Mouse (Mus musculus) midbrain, embryonic 14.5 days (tissue): ENCODE results near the gene Tnnt3. TPM values are rescaled to one million over a fixed set of nuclear protein-coding genes. Genes with fewer than 3 reads are reported as not detected.

Source experiments
- ATAC-seq: fragments of 200-750 bp; cut with Nextera tagmentation; 2 replicates; pipeline ENCODE4 v1.8.0; 2017; ENCODE audit warnings: moderate number of reproducible peaks, moderate library complexity; ENCODE audit not compliant: low FRiP score, low TSS enrichment
- DNase-seq: peaks from one replicate; pipeline ENCODE4 v3.0.0-alpha.2; 2015
- H3K27ac ChIP-seq: fragments of 300-500 bp; sonication (generic); replicated peaks from 2 replicates; pipeline ENCODE4 v1.5.1; 2014; ENCODE audit warnings: mild to moderate bottlenecking, low read depth, low read length, moderate library complexity
- H3K27me3 ChIP-seq: fragments of 300-500 bp; sonication (generic); 2 replicates; pipeline ENCODE4 v1.6.1; 2014; ENCODE audit warnings: low read length, control low read depth, mixed read lengths; ENCODE audit not compliant: control insufficient read depth, insufficient read depth
- H3K36me3 ChIP-seq: fragments of 300-500 bp; sonication (generic); 2 replicates; pipeline ENCODE4 v1.6.1; 2014; ENCODE audit warnings: low read length, control low read depth; ENCODE audit not compliant: control insufficient read depth, insufficient read depth
- H3K4me1 ChIP-seq: fragments of 300-500 bp; sonication (generic); 2 replicates; pipeline ENCODE4 v1.6.1; 2014; ENCODE audit warnings: mild to moderate bottlenecking, antibody characterized with exemption, low read length, control low read depth; ENCODE audit not compliant: control insufficient read depth, insufficient read depth
- H3K4me2 ChIP-seq: fragments of 300-500 bp; sonication (generic); 2 replicates; pipeline ENCODE4 v1.6.1; 2014; ENCODE audit warnings: mild to moderate bottlenecking, low read length, moderate library complexity
- H3K4me3 ChIP-seq: fragments of 300-500 bp; sonication (generic); replicated peaks from 2 replicates; pipeline ENCODE4 v1.5.1; 2014; ENCODE audit warnings: low read depth, low read length
- H3K9ac ChIP-seq: fragments of 300-500 bp; sonication (generic); replicated peaks from 2 replicates; pipeline ENCODE4 v1.6.1; 2014; ENCODE audit warnings: mild to moderate bottlenecking, low read length, moderate library complexity
- H3K9me3 ChIP-seq: fragments of 300-500 bp; sonication (generic); 2 replicates; pipeline ENCODE4 v1.6.1; 2016; ENCODE audit warnings: low read length, control low read depth, mixed read lengths; ENCODE audit not compliant: control insufficient read depth
- WGBS: fragments of 180-500 bp; shearing (Covaris S2); extraction: QIAGEN DNeasy Blood & Tissue Kit; methylation state at CpG from one replicate; pipeline ENCODE4 v1.1.7; 2014; 5-methylcytosine and 5-hydroxymethylcytosine counted together
- polyA plus RNA-seq: library from polyadenylated mRNA; unstranded; fragments of >200 nt; fragmentation: Nextera tagmentation; extraction: Ambion mirVana; gene quantifications from 2 replicates; pipeline ENCODE4 v1.2.1, GENCODE M21; 2014

Tnnt3 gene
- polyA plus RNA-seq, 1 experiment from 2014 or later = 1.1 TPM

DNA sequence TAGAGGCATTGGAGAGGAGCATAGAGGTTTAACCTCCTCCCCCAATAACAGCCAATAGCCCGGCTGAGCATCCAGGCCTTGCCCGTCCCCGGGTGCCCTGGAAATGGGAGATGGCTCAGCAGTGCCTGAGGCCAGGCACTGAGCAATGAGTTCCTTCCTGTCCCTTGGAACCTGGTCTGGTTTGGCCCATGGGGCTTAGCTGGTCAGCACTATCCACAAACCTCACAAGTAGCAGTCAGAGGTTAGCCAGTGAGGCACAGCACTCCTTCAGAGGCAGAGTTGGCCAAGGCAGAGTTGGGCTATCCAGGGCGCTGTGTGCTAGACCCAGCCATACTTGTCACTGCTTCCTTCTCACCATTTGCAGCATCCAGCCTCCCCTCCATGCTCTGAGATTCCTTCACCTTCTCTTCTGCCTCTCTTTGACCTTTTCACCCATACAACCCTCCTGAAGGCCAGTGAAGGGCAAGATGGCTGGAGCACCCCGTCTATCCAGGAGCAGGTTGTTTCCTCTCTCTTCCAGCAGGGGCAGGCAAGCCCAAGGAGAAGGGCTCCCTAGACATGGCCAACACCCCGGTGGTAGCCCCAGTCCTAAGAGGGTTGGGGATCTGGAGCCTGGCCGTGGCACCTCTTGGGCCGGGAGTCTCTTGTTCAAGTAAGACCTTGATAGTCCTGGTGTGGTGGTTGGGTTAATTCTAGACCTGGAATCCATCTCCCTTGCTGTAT is 56.9 kb downstream of the Tnnt3 start:
- H3K36me3 ChIP-seq = no peaks in the 10 kb centered on the region
- 88% methylated on average over 8 of the region's 8 CpGs for WGBS
- DNase-seq (no peak), ATAC-seq (no peak)
- no peak overlapping the region for H3K4me2 ChIP-seq
- 0 out of 2 replicates have a peak, but pooled peaks cover 8% of the 10 kb centered on the region for H3K4me1 ChIP-seq
- no peak overlapping the region for H3K27ac ChIP-seq
- no peak overlapping the region for H3K9ac ChIP-seq
- no peaks in the 10 kb centered on the region for H3K9me3 ChIP-seq
- H3K27me3 ChIP-seq = no peaks in the 10 kb centered on the region
- no peak overlapping the region for H3K4me3 ChIP-seq

DNA sequence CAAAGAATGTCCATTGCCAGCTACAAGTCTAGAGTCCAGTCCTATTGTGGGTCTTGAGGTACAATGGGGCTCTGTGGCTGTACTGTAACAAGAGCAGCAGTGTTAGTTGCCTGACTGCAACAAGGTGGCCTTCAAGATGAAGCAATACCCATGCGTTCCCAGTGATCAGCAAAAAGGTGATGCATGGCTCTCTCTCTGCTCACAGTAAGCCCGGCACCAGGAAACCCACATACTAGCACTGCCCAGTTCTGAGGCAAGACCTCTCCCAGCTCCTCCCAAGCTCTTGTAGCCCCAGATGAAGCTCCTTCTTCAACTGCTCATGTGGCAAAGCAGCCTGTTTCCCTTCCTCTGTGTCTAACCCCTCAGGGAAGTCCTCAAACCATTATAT is 57.4 kb downstream of the Tnnt3 start:
- Histone ChIP-seq H3K4me1 (0 out of 2 replicates have a peak, but pooled peaks cover 8% of the 10 kb centered on the region), H3K4me3 (no peak overlapping the region), H3K27me3 (no peaks in the 10 kb centered on the region), H3K4me2 (no peak overlapping the region), H3K9ac (no peak overlapping the region), H3K36me3 (no peaks in the 10 kb centered on the region), H3K9me3 (no peaks in the 10 kb centered on the region), H3K27ac (no peak overlapping the region)
- DNase-seq (no peak), ATAC-seq (no peak)
- 100% methylated on average over 2 of the region's 2 CpGs for WGBS

DNA sequence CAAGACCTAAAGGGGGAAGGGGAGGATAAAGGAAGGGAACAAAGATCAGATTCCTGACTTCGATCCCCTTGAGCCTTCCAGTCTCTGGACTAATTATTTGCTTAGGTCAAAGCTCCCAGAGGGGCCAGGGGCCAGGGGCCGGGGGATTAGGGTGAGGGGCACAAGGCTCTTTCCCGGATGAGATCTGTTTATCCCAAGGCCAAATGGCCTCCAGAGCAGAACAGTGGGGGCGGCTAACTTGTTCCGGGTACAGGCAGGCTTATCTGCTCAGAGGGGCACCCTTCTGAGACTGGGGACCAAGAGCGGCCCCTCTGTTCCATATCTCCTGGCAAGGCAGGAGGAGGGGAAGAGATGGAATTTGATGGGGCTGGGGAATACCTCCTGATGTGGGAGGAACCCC is 59.1 kb downstream of the Tnnt3 start:
- no peak overlapping the region for H3K27ac ChIP-seq
- no peak overlapping the region for H3K4me2 ChIP-seq
- H3K4me3 ChIP-seq = no peak overlapping the region
- no peaks in the 10 kb centered on the region for H3K36me3 ChIP-seq
- H3K9me3 ChIP-seq = no peaks in the 10 kb centered on the region
- H3K4me1 ChIP-seq = peaks cover 18% of the 10 kb centered on the region; the same call in 1 of the 2 replicates
- ATAC-seq = no peak
- H3K9ac ChIP-seq = no peak overlapping the region
- WGBS = 19% methylated on average over 6 of the region's 6 CpGs
- no peak for DNase-seq
- no peaks in the 10 kb centered on the region for H3K27me3 ChIP-seq

DNA sequence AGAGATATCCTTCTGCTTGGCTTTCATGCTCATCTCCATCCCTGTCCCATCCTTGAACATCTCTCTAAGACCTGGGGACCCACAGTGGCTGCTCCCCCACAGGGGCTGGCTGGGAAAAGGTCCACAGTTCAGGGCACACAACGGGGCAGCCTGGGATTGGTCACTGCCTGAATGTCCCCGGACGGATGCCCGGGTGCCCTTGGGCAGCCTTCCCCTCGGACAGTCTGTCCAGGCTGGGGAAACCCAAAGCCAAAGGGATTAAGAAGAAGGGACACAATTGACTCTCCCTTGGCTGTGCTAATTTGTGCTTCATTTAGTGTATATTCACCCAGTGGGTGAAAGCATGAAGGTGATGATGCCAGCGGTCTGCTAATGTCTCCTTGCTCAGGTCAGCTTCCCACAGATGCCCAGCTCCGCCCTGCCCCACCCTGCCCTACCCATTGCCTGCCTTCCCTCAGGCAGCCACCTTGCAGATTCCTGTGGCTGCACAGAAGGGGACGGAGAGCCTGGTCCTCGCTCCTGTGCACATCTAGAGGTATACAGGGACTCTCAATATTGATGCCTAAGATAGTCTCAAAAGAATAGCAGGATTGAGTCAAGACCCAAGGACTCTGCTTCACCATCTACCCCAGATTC is 60.0 kb downstream of the Tnnt3 start:
- Histone ChIP-seq H3K9ac (no peak overlapping the region), H3K27ac (no peak overlapping the region), H3K27me3 (no peaks in the 10 kb centered on the region), H3K4me1 (peaks cover 14% of the 10 kb centered on the region; the same call in 1 of the 2 replicates), H3K4me2 (no peak overlapping the region), H3K4me3 (no peak overlapping the region), H3K36me3 (no peaks in the 10 kb centered on the region), H3K9me3 (no peaks in the 10 kb centered on the region)
- DNase-seq (no peak), ATAC-seq (no peak)
- WGBS = 93% methylated on average over 9 of the region's 9 CpGs

GRCm38 (mm10) chr7:142559651-142560175 is 61.1 kb downstream of the Tnnt3 start:
- no peak overlapping the region for H3K4me3 ChIP-seq
- peaks cover 11% of the 10 kb centered on the region; the same call in 1 of the 2 replicates for H3K4me1 ChIP-seq
- H3K4me2 ChIP-seq = no peak overlapping the region
- no peaks in the 10 kb centered on the region for H3K27me3 ChIP-seq
- H3K9me3 ChIP-seq = no peaks in the 10 kb centered on the region
- no peak overlapping the region for H3K27ac ChIP-seq
- H3K36me3 ChIP-seq = no peaks in the 10 kb centered on the region
- 77% methylated on average over 5 of the region's 5 CpGs for WGBS
- no peak for DNase-seq
- no peak overlapping the region for H3K9ac ChIP-seq
- ATAC-seq = no peak

DNA sequence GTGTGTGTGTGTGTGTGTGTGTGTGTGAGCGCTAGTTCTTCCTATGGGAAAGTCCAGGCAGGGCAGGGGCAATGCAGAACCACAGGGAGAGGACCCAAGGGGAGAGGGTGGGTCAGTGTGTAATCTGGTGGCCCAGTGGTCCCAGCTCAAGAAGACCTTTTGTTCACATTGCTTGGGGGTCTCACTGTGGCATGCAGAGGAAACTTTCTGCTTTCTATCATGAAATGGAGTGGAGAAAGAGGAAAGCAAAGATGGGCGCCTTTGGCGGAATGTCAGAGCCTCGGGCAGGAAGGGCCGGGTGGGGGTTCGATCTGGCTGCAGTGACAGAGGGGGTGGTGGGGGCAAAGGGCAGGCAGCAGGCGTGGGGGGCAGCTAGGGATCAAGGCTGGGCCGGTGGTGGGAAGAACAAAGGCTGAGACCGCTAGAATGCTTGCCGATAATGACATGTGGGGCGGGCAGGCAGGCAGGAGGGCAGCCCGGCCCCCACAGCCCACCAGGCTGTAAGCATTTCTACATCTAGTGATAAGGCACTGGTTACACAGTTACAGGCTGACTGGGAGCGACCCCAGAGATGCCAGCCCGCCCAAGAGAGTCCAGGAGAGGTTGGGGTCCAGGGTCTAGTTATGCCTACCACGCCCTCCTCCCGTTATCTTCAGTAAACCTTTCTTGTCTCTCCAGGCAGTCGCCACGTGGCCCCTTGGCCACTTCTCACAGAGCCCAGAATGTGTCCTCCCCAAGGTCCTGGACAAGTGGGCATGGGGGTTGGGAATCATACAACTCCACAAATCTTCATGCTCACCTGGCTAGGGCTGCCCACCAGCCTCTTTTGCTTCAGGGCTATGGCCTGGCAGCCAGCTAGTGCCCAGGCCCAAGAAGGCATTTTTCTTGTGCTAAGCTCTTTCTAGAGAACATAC is 62.6 kb downstream of the Tnnt3 start:
- H3K27me3 ChIP-seq = no peaks in the 10 kb centered on the region
- no peak overlapping the region for H3K9ac ChIP-seq
- WGBS = 28% methylated on average over 18 of the region's 18 CpGs
- H3K4me1 ChIP-seq = peaks cover 11% of the 10 kb centered on the region; the same call in 1 of the 2 replicates
- ATAC-seq = no peak
- H3K4me3 ChIP-seq = no peak overlapping the region
- no peak overlapping the region for H3K4me2 ChIP-seq
- no peaks in the 10 kb centered on the region for H3K36me3 ChIP-seq
- H3K27ac ChIP-seq = no peak overlapping the region
- DNase-seq = no peak
- H3K9me3 ChIP-seq = no peaks in the 10 kb centered on the region

DNA sequence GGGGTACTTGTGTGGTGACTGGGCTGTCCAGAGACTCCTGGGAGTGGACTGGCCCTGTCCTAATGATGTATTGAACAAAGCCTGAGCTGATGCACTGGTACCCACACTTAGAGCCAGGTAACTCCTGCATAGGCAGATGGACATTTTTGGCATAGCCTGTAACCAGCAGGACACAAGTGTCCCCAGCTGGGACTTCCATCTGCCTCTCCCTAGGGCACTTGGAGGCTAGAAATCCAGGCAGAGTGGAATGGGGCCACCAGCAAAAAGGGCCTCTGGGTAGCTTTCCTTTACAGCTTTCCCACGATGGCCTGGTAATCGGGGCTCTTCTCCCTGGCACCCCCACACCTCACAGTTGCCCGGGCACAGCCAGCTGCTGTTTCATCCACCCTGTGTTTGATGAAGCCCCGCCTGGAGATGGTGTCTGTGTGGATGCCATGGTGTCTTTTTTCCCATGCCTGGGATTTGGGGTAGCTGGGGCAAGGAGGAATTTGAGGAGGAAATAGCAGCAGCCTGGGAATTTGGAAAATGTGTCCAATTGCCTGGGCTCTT is 63.3 kb downstream of the Tnnt3 start:
- Histone ChIP-seq H3K36me3 (no peaks in the 10 kb centered on the region), H3K27me3 (no peaks in the 10 kb centered on the region), H3K4me1 (peaks cover 11% of the 10 kb centered on the region; the same call in 1 of the 2 replicates), H3K9me3 (no peaks in the 10 kb centered on the region), H3K4me3 (no peak overlapping the region), H3K27ac (no peak overlapping the region), H3K4me2 (no peak overlapping the region), H3K9ac (no peak overlapping the region)
- no peak for ATAC-seq
- no peak for DNase-seq
- 72% methylated on average over 4 of the region's 4 CpGs for WGBS

GRCm38 (mm10) chr7:142563168-142563567 is 64.5 kb downstream of the Tnnt3 start:
- Histone ChIP-seq H3K4me3 (no peak overlapping the region), H3K9me3 (no peaks in the 10 kb centered on the region), H3K4me1 (peaks cover 11% of the 10 kb centered on the region; the same call in 1 of the 2 replicates), H3K36me3 (no peaks in the 10 kb centered on the region), H3K27me3 (no peaks in the 10 kb centered on the region), H3K27ac (no peak overlapping the region), H3K9ac (no peak overlapping the region), H3K4me2 (no peak overlapping the region)
- 23% methylated on average over 6 of the region's 6 CpGs for WGBS
- ATAC-seq (no peak), DNase-seq (peak; percentile 54)
